Comparison of ENCODE assay signal across 11 mouse cellular contexts in genomic region chr7:112407597-112407996, GRCm38 (mm10). TPM values are rescaled to one million over a fixed set of nuclear protein-coding genes. Genes with fewer than 3 reads are reported as not detected.
DNase-seq lines count a peak whose midpoint lies in the region; ATAC-seq and TF ChIP-seq lines count a peak whose summit lies in the region.
"Had no signal": no experiment of that assay in that cellular context is flagged by ENCODE, and none has a peak within 500 bp of the region (broad histone marks: within the 10 kb centered on the region; RNA-seq: fewer than 3 reads in every experiment).

No protein-coding gene starts in this region.

- H3K36me3 ChIP-seq in hindbrain, embryonic 13.5 days, result no peaks in the 10 kb centered on the region
- no peaks in the 10 kb centered on the region for H3K36me3 ChIP-seq in hindbrain, embryonic 12.5 days
- no peaks in the 10 kb centered on the region for H3K36me3 ChIP-seq in heart, embryonic 13.5 days
- no peaks in the 10 kb centered on the region for H3K36me3 ChIP-seq in stomach, postnatal 0 days (ENCODE audit: control insufficient read depth, insufficient read depth, low read length)
- H3K36me3 ChIP-seq: liver, embryonic 15.5 days had no signal

- peaks cover 3% of the 10 kb centered on the region; the same call in 1 of the 2 replicates for H3K27me3 ChIP-seq in hindbrain, embryonic 13.5 days
- no peaks in the 10 kb centered on the region for H3K27me3 ChIP-seq in hindbrain, embryonic 12.5 days
- H3K27me3 ChIP-seq in heart, embryonic 13.5 days (replicated peaks), result no peaks in the 10 kb centered on the region
- H3K27me3 ChIP-seq in stomach, postnatal 0 days (ENCODE audit: control insufficient read depth, insufficient read depth, low read length), result no peaks in the 10 kb centered on the region
- H3K27me3 ChIP-seq: CH12.LX; liver, embryonic 15.5 days had no signal

- 58% methylated on average over 7 of the region's 7 CpGs for WGBS in hindbrain, embryonic 13.5 days
- 74% methylated on average over 7 of the region's 7 CpGs for WGBS in hindbrain, embryonic 12.5 days
- 22% methylated on average over 7 of the region's 7 CpGs for WGBS in heart, embryonic 13.5 days
- 42% methylated on average over 7 of the region's 7 CpGs for WGBS in stomach, postnatal 0 days

- no peak overlapping the region for H3K4me2 ChIP-seq in hindbrain, embryonic 13.5 days
- no peak overlapping the region for H3K4me2 ChIP-seq in hindbrain, embryonic 12.5 days (replicated peaks)
- peak overlapping the region; percentile 43 for H3K4me2 ChIP-seq in heart, embryonic 13.5 days
- no peak overlapping the region for H3K4me2 ChIP-seq in stomach, postnatal 0 days (replicated peaks; ENCODE audit: low read depth)
- H3K4me2 ChIP-seq: liver, embryonic 15.5 days had no signal

- 0 out of 2 replicates have a peak, but pooled peaks cover 10% of the 10 kb centered on the region for H3K4me1 ChIP-seq in hindbrain, embryonic 13.5 days (replicated peaks)
- 0 out of 2 replicates have a peak, but pooled peaks cover 8% of the 10 kb centered on the region for H3K4me1 ChIP-seq in hindbrain, embryonic 12.5 days
- H3K4me1 ChIP-seq in heart, embryonic 13.5 days, result peaks cover 46% of the 10 kb centered on the region
- no peaks in the 10 kb centered on the region for H3K4me1 ChIP-seq in stomach, postnatal 0 days (replicated peaks; ENCODE audit: control insufficient read depth, insufficient read depth)
- H3K4me1 ChIP-seq: liver, embryonic 15.5 days had no signal

- H3K9me3 ChIP-seq in hindbrain, embryonic 13.5 days, result no peaks in the 10 kb centered on the region
- no peaks in the 10 kb centered on the region for H3K9me3 ChIP-seq in hindbrain, embryonic 12.5 days (replicated peaks)
- H3K9me3 ChIP-seq in heart, embryonic 13.5 days, result no peaks in the 10 kb centered on the region
- H3K9me3 ChIP-seq in stomach, postnatal 0 days (ENCODE audit: control insufficient read depth, low read length), result no peaks in the 10 kb centered on the region
- H3K9me3 ChIP-seq: liver, embryonic 15.5 days had no signal

- DNase-seq in testis, postnatal 14 days (ENCODE audit: low spot score), result peak; percentile 20
- no peak for DNase-seq in testis, postnatal 10 days (ENCODE audit: low spot score)
- peak; percentile 45 for DNase-seq in stomach, postnatal 0 days (ENCODE audit: low spot score)
- no peak for DNase-seq in urinary bladder, postnatal 25 days (ENCODE audit: low spot score)
- DNase-seq: kidney, adult 9 months had no signal

- no peak for TF ChIP-seq CTCF in stomach, postnatal 0 days (IDR thresholded peaks at IDR 0.05; ENCODE audit: low read depth)

- TF ChIP-seq EP300 in stomach, postnatal 0 days (optimal IDR thresholded peaks at IDR 0.05), result no peak

- no peak for ATAC-seq in hindbrain, embryonic 13.5 days (ENCODE audit: low FRiP score)
- no peak for ATAC-seq in hindbrain, embryonic 12.5 days (ENCODE audit: low FRiP score)
- ATAC-seq in heart, embryonic 13.5 days (ENCODE audit: extremely low read depth, insufficient number of reproducible peaks, low FRiP score, low TSS enrichment), result no peak
- no peak for ATAC-seq in stomach, postnatal 0 days (ENCODE audit: low FRiP score, low TSS enrichment)
- no peak for ATAC-seq in megakaryocyte progenitor cell, adult 5-6 weeks (replicated peaks; ENCODE audit: poor library complexity)

- H3K9ac ChIP-seq in hindbrain, embryonic 13.5 days, result no peak overlapping the region
- no peak overlapping the region for H3K9ac ChIP-seq in hindbrain, embryonic 12.5 days
- peak overlapping the region; percentile 50; the same call in 1 of the 2 replicates for H3K9ac ChIP-seq in heart, embryonic 13.5 days
- H3K9ac ChIP-seq in stomach, postnatal 0 days (ENCODE audit: low read length), result no peak overlapping the region
- H3K9ac ChIP-seq: liver, embryonic 15.5 days had no signal

- H3K27ac ChIP-seq in hindbrain, embryonic 13.5 days, result peak overlapping the region; percentile 19; the same call in 1 of the 2 replicates
- no peak overlapping the region for H3K27ac ChIP-seq in hindbrain, embryonic 12.5 days
- H3K27ac ChIP-seq in heart, embryonic 13.5 days (replicated peaks), result peak overlapping the region; percentile 87
- no peak overlapping the region for H3K27ac ChIP-seq in stomach, postnatal 0 days (replicated peaks)
- H3K27ac ChIP-seq: liver, embryonic 15.5 days had no signal

- H3K4me3 ChIP-seq in hindbrain, embryonic 13.5 days, result no peak overlapping the region
- H3K4me3 ChIP-seq in hindbrain, embryonic 12.5 days, result no peak overlapping the region
- no peak overlapping the region for H3K4me3 ChIP-seq in heart, embryonic 13.5 days
- no peak overlapping the region for H3K4me3 ChIP-seq in stomach, postnatal 0 days (ENCODE audit: low read depth, low read length)
- H3K4me3 ChIP-seq: liver, embryonic 15.5 days had no signal

RNA-seq across cellular contexts. Expression of gene Parva, which starts 19.7 kb away (rescaled TPM):
- 30.8 and 31.0 TPM in 2 replicates for polyA plus RNA-seq in hindbrain, embryonic 13.5 days (2015; fragmentation: Nextera tagmentation; extraction: Ambion mirVana)
- polyA plus RNA-seq in hindbrain, embryonic 12.5 days (2016; fragmentation: Nextera tagmentation; extraction: Ambion mirVana), result 66.2 and 74.8 TPM in 2 replicates
- 81.5 and 83.7 TPM in 2 replicates for polyA plus RNA-seq in heart, embryonic 13.5 days (2015; fragmentation: Nextera tagmentation; extraction: Ambion mirVana)
- polyA plus RNA-seq in stomach, postnatal 0 days (2015; fragmentation: Nextera tagmentation; extraction: Ambion mirVana), result 69.5 and 72.3 TPM in 2 replicates
- total RNA-seq in megakaryocyte progenitor cell, adult 5-6 weeks (2015), result not detected in 2 replicates
- not detected in 2 replicates for total RNA-seq in megakaryocyte progenitor cell, adult 5-6 weeks (2017)

Comparison
In these comparisons a context has a peak if more than half of its experiments do, and no peak if none do; other contexts are left out.
1. H3K27ac ChIP-seq: peak in hindbrain, embryonic 13.5 days (single experiment) and heart, embryonic 13.5 days (single experiment); none in hindbrain, embryonic 12.5 days (single experiment) and stomach, postnatal 0 days (single experiment).
2. DNase-seq: peak in testis, postnatal 14 days (single experiment) and stomach, postnatal 0 days (single experiment); none in testis, postnatal 10 days (single experiment) and urinary bladder, postnatal 25 days (single experiment).